22 mouse cellular contexts compared by ENCODE assay signal in genomic region chr16:29987999-29988398, GRCm38 (mm10).
DNase-seq lines count a peak whose midpoint lies in the region; ATAC-seq and TF ChIP-seq lines count a peak whose summit lies in the region.
"Had no signal": no experiment of that assay in that cellular context is flagged by ENCODE, and none has a peak within 500 bp of the region (broad histone marks: within the 10 kb centered on the region; RNA-seq: fewer than 3 reads in every experiment).

No protein-coding gene starts in this region.

- H3K4me2 ChIP-seq in stomach, embryonic 15.5 days, result no peak overlapping the region
- H3K4me2 ChIP-seq in stomach, postnatal 0 days (replicated peaks; ENCODE audit: low read depth), result no peak overlapping the region
- no peak overlapping the region for H3K4me2 ChIP-seq in intestine, embryonic 16.5 days (ENCODE audit: low read depth, low read length)
- H3K4me2 ChIP-seq: embryonic facial prominence, embryonic 13.5 days; embryonic facial prominence, embryonic 15.5 days; forebrain, embryonic 12.5 days had no signal

- intact Hi-C loops in gastrocnemius, adult 2 months (cut with DNase I), result no loop called here

- H3K9ac ChIP-seq in stomach, embryonic 15.5 days, result no peak overlapping the region
- no peak overlapping the region for H3K9ac ChIP-seq in stomach, postnatal 0 days (ENCODE audit: low read length)
- no peak overlapping the region for H3K9ac ChIP-seq in intestine, embryonic 16.5 days (ENCODE audit: low read depth, low read length)
- H3K9ac ChIP-seq: embryonic facial prominence, embryonic 13.5 days; embryonic facial prominence, embryonic 15.5 days; forebrain, embryonic 12.5 days had no signal

- H3K4me3 ChIP-seq in stomach, embryonic 15.5 days (replicated peaks), result no peak overlapping the region
- no peak overlapping the region for H3K4me3 ChIP-seq in stomach, postnatal 0 days (ENCODE audit: low read depth, low read length)
- H3K4me3 ChIP-seq in intestine, embryonic 16.5 days (ENCODE audit: low read length), result no peak overlapping the region
- no peak overlapping the region for H3K4me3 ChIP-seq in gastrocnemius, adult 2 months
- H3K4me3 ChIP-seq: embryonic facial prominence, embryonic 13.5 days; embryonic facial prominence, embryonic 15.5 days; erythroblast, embryonic 14.5 days; forebrain, embryonic 10.5 days; forebrain, embryonic 12.5 days had no signal

- WGBS in stomach, embryonic 15.5 days, result 95% methylated on average over 6 of the region's 6 CpGs
- 92% methylated on average over 6 of the region's 6 CpGs for WGBS in stomach, postnatal 0 days
- whole genome bisulfite sequencing in intestine, embryonic 16.5 days, result 80% methylated on average over 6 of the region's 6 CpGs

- TF ChIP-seq EP300 in stomach, postnatal 0 days (optimal IDR thresholded peaks at IDR 0.05), result no peak

- no peak overlapping the region for H3K27ac ChIP-seq in stomach, embryonic 15.5 days
- no peak overlapping the region for H3K27ac ChIP-seq in stomach, postnatal 0 days (replicated peaks)
- peak overlapping the region; percentile 43; the same call in 1 of the 2 replicates for H3K27ac ChIP-seq in intestine, embryonic 16.5 days (ENCODE audit: low read length)
- H3K27ac ChIP-seq in gastrocnemius, adult 2 months, result no peak overlapping the region
- H3K27ac ChIP-seq: embryonic facial prominence, embryonic 13.5 days; embryonic facial prominence, embryonic 15.5 days; forebrain, embryonic 10.5 days; forebrain, embryonic 12.5 days had no signal

- peak; percentile 43; the same call in 1 of the 2 replicates for ATAC-seq in stomach, embryonic 15.5 days (ENCODE audit: insufficient read depth, low FRiP score, low read depth)
- no peak for ATAC-seq in stomach, postnatal 0 days (ENCODE audit: low FRiP score, low TSS enrichment)
- peak; percentile 85 for ATAC-seq in intestine, embryonic 16.5 days
- ATAC-seq: forebrain, embryonic 14.5 days; forebrain, embryonic 16.5 days had no signal

- H3K27me3 ChIP-seq in stomach, embryonic 15.5 days (replicated peaks), result no peaks in the 10 kb centered on the region
- H3K27me3 ChIP-seq in stomach, postnatal 0 days (ENCODE audit: control insufficient read depth, insufficient read depth, low read length), result no peaks in the 10 kb centered on the region
- H3K27me3 ChIP-seq in intestine, embryonic 16.5 days (replicated peaks; ENCODE audit: control insufficient read depth, insufficient read depth, low read length), result no peaks in the 10 kb centered on the region
- H3K27me3 ChIP-seq: embryonic facial prominence, embryonic 13.5 days; embryonic facial prominence, embryonic 15.5 days had no signal

- no peak for DNase-seq in stomach, postnatal 0 days (ENCODE audit: low spot score)
- DNase-seq in heart, postnatal 4 days, result no peak
- DNase-seq in gastrocnemius, adult 2 months, result no peak
- DNase-seq: adrenal gland, adult 2 months; adrenal gland, postnatal 10 days; adrenal gland, postnatal 25 days; cerebellum, adult 11 months; cerebellum, adult 18-20 months; cerebellum, adult 8-10 months; cerebellum, adult 9-11 months; cerebellum, postnatal 14 days; cerebellum, postnatal 36 days; embryo, embryonic 11 days had no signal

- peaks cover 13% of the 10 kb centered on the region; the same call in 1 of the 2 replicates for H3K4me1 ChIP-seq in stomach, embryonic 15.5 days
- H3K4me1 ChIP-seq in stomach, postnatal 0 days (replicated peaks; ENCODE audit: control insufficient read depth, insufficient read depth), result 0 out of 2 replicates have a peak, but pooled peaks cover 2% of the 10 kb centered on the region
- H3K4me1 ChIP-seq in intestine, embryonic 16.5 days (ENCODE audit: control insufficient read depth, insufficient read depth, low read length), result peaks cover 24% of the 10 kb centered on the region

- no peaks in the 10 kb centered on the region for H3K36me3 ChIP-seq in stomach, embryonic 15.5 days
- H3K36me3 ChIP-seq in stomach, postnatal 0 days (ENCODE audit: control insufficient read depth, insufficient read depth, low read length), result no peaks in the 10 kb centered on the region
- H3K36me3 ChIP-seq in intestine, embryonic 16.5 days (ENCODE audit: control insufficient read depth, insufficient read depth, low read length), result no peaks in the 10 kb centered on the region
- H3K36me3 ChIP-seq: embryonic facial prominence, embryonic 13.5 days; embryonic facial prominence, embryonic 15.5 days; forebrain, embryonic 10.5 days; forebrain, embryonic 12.5 days had no signal

- H3K9me3 ChIP-seq in stomach, embryonic 15.5 days, result no peaks in the 10 kb centered on the region
- H3K9me3 ChIP-seq in stomach, postnatal 0 days (ENCODE audit: control insufficient read depth, low read length), result no peaks in the 10 kb centered on the region
- H3K9me3 ChIP-seq in intestine, embryonic 16.5 days (ENCODE audit: control insufficient read depth, low read length), result no peaks in the 10 kb centered on the region
- H3K9me3 ChIP-seq: embryonic facial prominence, embryonic 13.5 days; embryonic facial prominence, embryonic 15.5 days; forebrain, embryonic 10.5 days; forebrain, embryonic 12.5 days had no signal

- TF ChIP-seq CTCF in stomach, postnatal 0 days (IDR thresholded peaks at IDR 0.05; ENCODE audit: low read depth), result no peak
- no peak for TF ChIP-seq CTCF in gastrocnemius, adult 2 months (IDR thresholded peaks at IDR 0.05)
